Mouse (Mus musculus) G1E (cell line): ENCODE measurements around the gene Otud1.

Source experiments
- CTCF ChIP-seq: IDR thresholded peaks from 2 replicates; pipeline ENCODE4 v1.5.1; 2012; ENCODE audit warnings: low read depth, low read length, inconsistent platforms, mixed read lengths
- POLR2AphosphoS5 ChIP-seq: IDR thresholded peaks from 2 replicates; pipeline ENCODE4 v1.6.1; 2012; ENCODE audit warnings: low read depth, low read length, inconsistent platforms; ENCODE audit not compliant: insufficient replicate concordance

GRCm38 (mm10) chr2:19627920-19628608 lies 29.5 kb upstream of the Otud1 start:
- TF ChIP-seq CTCF = no peak
- no peak for TF ChIP-seq POLR2AphosphoS5
